Mouse (Mus musculus): ENCODE results near the gene Gm28230.

The Gm28230 gene

DNA sequence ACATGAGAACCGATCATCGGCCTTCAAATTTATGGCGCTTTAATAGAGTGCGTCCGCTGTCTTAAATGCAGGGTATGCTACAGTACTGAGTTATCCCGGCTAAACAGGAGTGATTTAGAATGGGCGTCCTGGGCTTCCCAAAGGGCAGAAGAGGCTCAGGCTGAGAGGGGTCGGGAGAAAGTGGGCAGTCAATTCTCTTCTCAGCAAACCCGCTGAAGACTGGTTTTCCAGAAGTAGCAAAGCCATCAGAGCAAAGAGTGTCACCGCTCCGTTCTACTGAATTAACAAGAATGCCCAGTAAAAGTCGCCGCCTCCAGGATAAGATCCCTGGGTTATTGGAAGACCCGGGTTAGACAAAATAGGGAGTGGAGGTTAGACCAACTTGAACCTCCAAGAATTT, 13.3 kb downstream of the Gm28230 start:
- DNase-seq (ENCODE audit: low spot score): no peak

DNA sequence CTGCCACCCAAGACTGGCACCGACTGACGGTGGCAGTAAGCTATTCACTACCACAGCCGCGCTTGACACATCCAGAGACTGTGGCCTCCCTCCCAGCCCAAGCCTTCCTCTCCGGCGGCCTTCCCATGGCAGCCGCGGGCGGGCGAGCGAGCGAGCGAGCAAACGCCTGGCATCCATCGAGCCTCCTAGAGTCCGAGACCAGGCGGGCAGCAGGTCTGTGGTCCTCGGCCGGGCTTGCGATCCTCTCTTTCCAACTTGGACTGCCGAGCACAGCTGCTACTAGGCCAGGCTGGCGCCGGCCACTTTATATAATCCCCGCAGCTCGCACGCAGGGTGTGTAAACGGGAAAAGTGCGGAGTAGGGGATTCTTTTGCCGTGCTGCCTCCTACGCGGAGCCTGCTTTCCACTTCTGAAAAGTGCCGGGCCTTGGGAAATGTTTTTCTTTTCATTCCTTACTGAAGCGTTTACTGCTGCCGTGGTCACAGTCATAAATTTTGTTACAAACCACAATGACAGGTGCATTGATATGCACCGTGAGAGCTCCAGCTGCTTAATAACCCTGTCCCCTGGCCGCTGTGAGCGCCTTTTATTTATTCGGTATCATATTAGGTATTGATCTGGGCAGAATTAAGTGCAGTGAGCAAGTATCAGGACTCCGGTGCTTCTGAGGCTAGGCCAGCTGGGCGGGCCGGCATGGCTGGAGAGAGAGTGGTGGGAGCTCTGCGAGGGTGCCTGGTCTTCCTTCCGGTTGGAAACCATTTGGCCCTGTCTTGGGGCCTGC, 14.0 kb downstream of the Gm28230 start:
- DNase-seq (ENCODE audit: low spot score): no peak

DNA sequence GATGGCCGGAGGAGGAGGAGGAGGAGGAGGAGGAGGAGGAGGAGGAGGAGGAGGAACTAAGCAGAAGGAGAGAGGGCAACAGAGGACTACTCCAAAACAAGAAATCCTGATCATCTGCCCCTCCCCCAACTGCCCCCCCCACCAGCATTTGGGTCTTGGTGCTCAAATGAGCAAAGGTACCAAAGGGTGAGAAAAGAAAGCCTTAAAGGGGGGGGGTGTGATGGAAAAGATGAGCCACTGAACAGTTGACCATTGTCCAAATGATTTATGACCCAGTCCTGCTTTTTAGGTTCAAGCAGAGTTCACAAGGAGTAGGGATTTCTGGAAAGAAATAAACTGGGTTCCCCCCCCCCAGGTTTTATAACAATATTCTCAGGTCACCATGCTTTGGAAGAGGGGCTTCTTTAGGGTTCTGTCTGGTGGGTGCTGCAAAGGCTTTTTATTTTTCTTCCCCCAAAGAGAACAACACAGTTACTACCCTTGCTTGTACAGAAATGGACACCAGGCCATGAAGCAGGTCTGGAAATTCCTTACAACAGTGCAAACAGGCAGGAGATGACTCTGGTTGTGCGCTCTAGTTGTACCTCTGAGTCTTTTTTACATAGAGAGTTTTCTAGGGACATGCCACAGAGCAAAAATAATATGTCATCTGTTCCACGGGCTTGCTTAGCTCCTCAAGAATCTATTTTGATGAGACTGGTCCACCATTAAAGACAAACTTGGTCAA, 14.9 kb downstream of the Gm28230 start:
- DNase-seq (ENCODE audit: low spot score): no peak

DNA sequence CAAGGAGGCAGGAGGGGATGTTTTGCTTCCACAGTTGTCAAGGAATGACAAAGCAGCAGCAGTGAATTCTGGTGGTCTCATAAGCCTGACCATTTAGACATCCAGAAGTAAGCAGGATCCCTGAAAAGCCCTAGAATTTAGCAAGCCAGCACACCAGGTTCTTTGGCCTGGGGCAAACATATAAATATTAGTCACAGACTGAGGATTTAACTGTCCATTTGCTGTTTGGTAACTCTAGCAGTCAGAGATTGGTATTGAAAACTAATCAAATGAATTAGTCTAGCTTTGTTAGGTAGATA, 15.4 kb downstream of the Gm28230 start:
- DNase-seq (ENCODE audit: low spot score): no peak

DNA sequence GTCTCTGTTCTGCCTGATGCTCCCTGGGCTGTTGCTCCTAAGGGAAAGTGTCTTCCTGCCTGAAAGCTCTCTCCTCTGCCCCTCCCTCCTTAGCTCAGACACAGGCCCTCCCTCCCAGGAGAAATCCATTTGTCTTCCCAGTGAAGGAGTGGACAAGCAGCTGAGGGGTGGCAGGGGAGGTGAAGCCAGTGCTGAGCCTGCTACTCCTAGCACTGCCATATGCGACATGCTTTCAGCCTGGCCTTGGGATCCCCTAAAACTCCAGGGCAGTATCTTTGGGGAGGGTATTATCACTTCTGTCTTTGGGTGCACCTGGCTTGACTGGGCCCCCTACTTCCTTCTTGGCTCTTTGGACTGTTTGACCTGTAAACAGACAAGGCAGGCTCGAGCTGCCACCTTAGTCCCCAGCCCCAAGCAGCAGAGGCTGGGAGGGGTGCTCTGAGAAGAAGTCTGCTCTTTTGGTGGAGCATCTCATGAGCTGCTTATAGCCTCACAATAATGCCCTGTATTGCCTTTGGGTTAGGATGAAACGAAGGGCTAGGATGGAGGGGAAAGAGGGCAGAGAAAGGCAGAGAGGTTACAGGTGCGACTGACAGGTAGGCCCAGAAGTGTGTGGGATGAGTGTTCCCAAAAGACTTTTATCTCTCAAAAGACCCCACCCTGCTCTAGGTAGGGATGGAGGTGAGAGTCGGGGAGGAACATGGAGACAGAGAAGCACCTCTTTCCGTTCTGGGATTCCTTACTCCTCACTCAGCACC, 19.2 kb downstream of the Gm28230 start:
- no peak for DNase-seq (ENCODE audit: low spot score)

DNA sequence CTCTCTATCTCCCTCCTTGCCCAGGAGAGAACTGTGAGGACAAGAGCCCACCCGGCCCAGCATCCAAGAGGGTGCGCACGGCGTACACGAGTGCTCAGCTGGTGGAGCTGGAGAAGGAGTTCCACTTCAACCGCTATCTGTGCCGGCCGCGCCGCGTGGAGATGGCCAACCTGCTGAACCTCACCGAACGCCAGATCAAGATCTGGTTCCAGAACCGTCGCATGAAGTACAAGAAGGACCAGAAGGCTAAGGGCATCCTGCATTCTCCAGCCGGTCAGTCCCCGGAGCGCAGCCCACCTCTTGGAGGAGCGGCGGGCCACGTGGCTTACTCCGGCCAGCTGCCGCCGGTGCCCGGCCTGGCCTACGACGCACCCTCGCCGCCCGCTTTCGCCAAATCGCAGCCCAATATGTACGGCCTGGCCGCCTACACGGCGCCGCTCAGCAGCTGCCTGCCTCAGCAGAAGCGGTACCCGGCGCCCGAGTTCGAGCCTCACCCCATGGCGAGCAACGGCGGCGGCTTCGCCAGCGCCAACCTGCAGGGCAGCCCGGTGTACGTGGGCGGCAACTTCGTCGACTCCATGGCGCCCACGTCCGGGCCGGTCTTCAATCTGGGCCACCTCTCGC, 19.9 kb downstream of the Gm28230 start:
- DNase-seq (ENCODE audit: low spot score): no peak

DNA sequence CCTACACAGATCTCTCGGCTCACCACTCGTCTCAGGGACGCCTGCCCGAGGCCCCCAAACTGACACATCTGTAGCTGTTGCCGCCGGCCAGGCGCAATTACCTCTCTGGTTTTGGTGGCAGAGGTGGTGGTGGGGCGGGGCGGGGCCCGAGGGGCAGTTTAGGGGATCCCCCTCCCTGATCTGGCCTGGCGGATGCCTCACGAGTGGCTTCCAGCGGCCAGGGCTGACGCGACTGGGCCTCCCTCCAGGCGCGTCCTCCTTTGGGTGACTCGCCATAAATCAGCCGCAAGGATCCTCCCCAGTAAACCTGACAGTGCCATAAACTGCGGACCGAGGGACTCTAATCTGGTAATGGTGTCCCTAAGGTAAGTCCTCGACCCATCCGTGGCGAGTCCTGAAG, 20.5 kb downstream of the Gm28230 start:
- no peak for DNase-seq (ENCODE audit: low spot score)

DNA sequence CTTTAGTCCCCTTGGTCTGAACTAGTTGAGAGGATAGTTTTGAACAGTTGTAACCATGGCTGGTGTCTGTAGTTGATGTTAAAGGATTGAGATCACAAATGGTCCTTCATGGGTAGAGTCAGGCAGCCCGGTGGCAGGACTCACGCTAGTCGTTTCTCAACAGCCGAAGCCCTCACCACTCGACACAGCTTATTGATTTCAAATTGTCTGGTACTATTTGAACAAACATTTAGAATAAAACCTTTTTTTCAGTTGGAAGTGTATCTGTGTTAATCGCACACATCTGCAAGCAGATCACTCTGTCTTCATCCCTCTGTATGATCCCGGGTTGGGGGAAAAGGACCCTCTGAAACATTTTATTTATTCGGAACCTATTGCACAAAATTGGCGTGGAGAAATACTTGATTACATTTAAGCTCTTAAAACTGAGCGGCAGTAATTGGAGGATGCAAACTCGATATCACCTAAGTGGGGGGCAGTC, 21.2 kb downstream of the Gm28230 start:
- no peak for DNase-seq (ENCODE audit: low spot score)

DNA sequence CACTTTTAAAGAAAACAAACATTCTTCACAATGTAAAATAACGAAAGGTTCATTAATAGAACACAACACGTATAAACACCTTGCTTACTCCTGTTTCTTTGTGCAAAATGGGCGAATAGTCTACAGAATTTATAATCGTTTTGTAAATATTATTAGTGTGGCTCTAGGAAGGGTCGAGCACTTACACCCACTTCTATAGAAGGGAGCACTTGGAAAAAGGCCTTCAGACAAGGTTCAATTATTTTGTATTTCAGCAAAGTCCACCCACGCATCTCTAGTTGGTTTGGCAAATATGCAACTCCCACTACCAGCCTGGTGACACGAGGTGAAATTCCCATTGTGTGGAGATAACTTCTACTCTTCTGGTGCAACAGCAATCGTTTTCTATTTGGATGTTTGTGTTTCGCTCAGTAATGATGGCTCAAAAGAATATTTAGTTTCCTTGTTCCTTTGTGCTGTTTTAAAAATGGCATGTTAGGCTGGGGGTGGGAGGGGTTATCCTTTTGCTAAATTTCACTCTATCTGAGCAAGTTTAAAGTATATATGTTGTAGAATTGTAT, 22.0 kb downstream of the Gm28230 start:
- no peak for DNase-seq (ENCODE audit: low spot score)

DNA sequence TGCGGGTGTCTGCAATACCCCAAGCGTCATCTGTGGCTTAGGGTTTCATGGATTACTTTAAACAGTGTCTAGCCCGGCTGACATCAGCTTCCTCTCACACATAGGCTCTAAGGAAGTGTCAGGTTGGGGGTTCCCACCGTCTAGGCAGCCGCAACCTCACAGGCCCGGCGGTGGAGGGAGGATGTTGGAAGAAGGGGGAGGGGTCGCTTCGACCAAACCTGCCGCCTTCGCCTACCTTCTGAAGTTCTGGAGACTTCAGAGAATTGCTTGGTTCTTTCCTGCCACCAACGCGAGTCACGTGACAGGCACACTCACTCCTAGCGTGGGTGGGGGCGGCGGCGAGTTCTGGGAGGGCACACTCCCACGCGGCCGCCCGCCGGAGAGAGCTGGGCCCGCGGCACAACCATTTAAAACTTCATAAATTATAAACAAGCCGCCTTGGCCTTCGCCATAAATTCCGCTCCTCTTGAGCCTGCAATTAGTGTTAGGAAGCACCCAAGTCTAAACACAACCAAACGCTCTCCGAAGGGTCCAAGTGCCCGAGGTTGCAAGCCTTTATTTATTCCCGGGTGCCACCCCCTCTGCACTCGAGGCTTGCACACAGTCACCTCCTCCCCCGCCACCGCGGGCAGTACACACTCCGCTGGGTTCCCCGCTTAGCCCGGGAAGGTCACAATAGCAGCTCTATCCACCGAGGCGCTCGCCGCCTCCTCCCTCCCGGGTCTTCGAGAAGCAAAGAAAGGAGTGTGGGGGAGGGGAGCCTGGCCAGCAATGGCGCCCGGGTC, 23.0 kb downstream of the Gm28230 start:
- DNase-seq (ENCODE audit: low spot score): no peak

DNA sequence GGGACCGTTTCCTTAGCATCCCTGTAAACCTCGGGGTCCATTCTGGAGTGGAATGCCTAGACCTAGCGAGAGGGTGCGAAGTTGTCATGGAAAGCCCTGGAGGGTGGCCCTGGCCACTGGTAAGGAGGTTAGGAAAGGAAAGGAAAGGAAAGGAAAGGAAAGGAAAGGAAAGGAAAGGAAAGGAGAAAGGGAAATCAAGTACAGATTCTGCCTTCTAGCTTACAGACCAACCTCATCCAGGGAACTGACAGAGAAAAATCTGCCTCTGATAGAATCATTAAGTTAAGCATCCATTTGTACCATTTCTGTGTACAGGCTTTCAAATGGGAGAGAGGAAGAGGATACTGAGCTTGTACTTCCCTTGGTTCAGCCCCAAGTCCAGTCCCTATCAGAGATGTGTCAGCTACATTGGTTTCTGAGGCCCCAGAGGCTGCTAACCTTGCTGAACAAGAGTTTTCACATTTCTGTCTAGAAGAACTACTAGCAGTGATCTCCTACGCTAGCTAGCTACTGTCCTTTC, 24.3 kb downstream of the Gm28230 start:
- no peak for DNase-seq (ENCODE audit: low spot score)

DNA sequence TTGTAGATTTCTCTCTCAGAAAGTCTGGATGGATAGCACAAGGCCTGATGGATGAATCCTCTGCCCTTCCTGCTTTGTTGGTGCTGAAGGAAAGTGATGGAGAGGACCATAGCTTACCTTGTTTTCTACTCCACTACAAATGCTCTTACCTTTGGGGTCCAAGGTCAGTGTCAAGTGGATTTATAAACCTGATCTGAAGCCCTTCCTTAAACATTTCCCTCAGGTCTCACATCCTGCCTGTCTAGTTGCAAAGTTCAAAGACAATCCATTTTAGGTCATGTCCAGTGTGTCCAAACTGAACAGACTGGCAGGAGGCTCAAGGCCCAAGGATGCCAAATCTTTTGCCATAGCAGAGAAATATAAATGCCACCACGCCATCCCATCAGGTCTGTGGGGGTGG, 25.3 kb downstream of the Gm28230 start:
- DNase-seq (ENCODE audit: low spot score): no peak

DNA sequence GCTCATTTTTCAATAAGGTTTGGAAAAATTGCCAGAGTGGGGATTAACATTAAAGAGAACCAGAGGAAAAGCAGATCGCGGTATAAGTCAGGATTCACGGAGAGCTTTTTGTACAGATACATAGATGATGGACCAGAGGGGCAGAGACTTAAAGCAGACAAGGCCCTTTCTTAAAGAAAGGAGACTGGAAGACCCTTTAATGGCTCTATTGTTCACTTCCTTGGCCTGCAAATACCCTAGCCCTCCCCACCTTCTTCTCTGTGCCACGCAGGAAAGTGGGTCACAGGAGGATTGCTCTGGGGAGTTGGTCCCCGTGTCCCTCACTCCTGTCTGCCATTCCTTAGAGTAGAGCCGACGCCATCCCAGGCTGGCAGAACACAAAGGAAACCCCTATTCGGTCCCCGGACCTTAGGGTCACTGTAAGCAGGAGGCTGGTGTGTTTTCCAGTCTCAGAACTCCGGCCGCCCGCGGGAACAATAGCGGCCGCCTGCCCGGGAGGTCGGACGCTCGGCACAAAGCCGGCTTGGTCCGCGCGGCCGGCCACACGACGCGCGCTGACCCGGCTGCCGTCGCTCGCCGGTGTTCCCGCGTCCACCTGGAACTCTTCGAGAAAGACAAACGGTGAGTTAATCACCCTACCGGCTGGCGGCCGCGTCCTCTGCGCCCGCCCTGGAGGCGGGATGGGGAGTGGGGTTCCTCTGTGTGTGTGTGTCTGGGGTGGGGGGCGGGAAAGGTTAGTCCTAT, 26.1 kb downstream of the Gm28230 start:
- no peak for DNase-seq (ENCODE audit: low spot score)

DNA sequence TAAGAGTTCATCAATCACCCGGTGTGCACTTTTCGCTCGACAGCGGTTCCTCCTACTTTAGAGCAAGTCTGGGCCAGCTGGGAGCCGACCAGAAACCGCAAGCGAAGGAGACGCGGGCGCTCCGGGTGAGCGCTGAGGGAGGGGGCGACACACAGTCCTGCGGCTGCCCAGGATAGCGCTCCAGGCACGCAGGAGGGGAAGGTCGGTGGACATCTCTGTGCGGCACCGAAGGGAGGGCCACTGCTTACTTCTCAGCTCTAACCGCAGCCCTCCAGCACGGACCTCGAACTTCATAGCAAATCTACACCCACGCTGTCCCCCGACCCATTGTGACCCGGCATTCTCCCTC, 26.6 kb downstream of the Gm28230 start:
- no peak for DNase-seq (ENCODE audit: low spot score)

DNA sequence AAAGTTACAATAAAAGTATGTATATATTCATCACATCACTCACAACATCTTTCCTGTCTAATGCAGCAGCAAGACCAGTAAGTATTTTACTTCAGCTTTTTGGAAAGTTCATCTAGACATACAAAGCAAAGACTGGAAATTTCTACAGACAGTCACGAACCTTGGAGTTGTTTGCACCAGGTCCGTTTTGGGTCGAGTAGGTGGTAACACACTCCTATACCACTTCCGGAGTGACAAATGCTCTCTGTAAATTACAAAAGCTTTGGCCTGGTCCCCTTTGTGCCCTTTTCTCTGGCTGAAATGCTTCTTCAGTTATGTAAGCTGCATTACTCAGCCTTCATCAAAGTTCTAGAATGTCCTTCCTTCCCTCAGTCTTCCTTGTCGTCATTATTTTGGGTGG, 27.2 kb downstream of the Gm28230 start:
- DNase-seq (ENCODE audit: low spot score): no peak

DNA sequence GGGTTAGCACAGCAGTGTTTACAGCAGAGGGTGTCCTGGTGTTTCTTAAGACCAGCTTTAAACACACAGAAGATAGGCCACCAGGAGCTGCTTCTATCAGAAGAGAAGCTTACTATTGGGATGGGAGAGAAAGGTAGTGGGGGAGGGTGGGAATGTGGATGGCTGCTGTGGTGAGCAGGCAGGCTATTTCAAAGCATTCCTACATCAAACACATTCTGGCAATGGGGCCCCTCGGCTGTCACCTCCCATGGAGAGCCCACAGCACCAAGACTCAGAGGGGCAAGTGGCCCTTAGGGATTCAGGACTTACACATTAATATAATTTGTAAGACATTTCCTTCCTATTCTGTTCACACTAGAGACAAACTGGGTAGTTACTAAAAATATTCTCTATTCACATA, 33.6 kb downstream of the Gm28230 start:
- DNase-seq (ENCODE audit: low spot score): no peak

DNA sequence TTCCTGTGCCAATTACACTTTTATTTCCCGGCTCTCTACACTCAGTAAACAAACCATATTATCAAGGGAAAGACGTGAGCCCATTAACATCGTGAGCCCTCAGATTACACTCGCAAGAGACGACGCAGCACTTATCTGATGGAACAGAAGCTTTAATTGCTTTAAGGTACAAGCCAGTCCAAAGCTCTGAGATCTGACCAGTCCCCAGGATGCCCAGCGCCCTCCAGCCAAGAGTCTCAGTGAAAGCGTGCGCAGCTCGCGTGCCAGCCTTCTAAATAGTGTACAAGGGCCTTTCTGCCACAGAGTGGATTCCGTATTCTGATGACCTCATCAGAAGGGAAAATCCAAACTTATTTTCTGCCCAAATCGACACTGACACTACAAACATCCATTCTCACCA, 35.4 kb downstream of the Gm28230 start:
- DNase-seq (ENCODE audit: low spot score): no peak

DNA sequence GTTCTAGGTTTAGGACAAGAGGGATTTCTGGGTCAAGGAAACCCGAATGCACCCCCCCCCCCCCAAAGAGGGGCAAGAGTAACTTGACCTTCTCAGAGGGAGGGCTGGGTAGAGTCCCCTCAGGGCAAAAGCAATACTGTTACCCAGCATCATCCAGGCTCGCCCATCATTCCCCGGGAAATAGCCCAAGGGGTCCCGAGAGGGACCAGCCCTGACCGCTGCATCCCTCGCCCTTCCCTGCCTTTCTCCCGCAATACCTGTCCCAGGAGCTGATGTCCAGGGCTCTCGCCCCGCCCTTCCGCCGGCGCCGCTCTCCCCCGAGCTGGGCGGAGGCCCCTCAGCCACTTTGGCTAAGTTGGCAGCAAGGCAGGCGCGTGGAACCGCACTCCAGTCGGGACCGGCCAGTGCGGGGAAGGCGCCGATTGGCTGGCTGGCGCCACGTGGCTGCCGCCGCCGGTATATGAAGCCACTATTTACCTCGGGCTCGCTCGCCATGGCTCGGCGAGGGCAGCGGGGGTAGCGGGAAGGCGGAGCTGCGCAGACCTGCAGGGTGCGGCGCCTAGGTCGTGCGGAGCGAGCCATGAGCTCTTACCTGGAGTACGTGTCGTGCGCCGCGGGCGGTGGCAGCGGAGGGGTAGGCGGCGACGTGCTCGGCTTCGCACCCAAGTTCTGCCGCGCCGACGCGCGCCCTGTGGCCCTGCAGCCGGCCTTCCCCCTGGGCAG, 36.2 kb downstream of the Gm28230 start, which contains the start of gene Hoxd1:
Hoxd1 (plus strand) TSS at position 459 of the 723 bp plus-strand sequence.
- DNase-seq (ENCODE audit: low spot score): no peak

DNA sequence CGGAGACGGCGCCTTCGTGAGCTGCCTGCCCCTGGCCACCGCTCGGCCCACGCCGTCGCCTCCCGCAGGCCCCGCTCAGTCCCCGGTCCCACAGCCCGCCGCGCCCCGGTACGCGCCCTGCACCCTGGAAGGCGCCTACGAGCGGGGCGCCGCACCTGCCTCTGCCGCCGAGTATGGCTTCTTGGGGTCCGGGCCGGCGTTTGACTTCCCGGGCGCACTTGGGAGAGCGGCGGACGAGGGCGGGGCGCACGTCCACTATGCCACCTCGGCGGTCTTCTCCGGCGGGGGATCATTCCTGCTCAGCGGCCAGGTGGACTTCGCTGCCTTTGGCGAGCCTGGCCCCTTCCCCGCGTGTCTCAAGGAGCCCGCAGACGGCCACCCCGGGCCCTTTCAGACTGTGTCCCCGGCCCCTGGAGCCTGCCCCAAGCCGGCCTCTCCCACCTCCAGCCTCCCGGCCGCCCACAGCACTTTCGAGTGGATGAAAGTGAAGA, 36.8 kb downstream of the Gm28230 start:
- no peak for DNase-seq (ENCODE audit: low spot score)

DNA sequence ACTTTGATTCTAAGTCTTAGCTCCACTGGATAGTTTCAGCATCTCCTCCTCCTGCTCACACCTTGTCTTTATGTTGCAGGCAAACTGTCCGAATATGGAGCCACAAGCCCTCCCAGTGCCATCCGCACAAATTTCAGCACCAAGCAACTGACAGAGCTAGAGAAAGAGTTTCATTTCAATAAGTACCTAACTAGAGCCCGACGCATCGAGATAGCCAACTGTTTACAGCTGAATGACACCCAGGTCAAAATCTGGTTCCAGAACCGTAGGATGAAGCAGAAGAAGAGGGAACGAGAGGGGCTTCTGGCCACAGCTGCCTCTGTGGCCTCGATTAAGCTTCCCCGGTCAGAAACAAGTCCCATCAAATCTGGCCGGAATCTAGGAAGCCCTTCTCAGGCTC, 37.4 kb downstream of the Gm28230 start:
- DNase-seq (ENCODE audit: low spot score): no peak

Measured in layer of hippocampus, adult 9-10 months (tissue).